Mouse (Mus musculus) embryonic fibroblast, embryonic 13.5 days (primary cell): Measurements from ENCODE around the gene Herpud1. TPM values are rescaled to one million over a fixed set of nuclear protein-coding genes. Genes with fewer than 3 reads are reported as not detected.

Source experiments
- H3K27ac ChIP-seq: 2 replicates; pipeline ENCODE4 v1.5.1; 2012; ENCODE audit warnings: low read length, control low read depth, inconsistent platforms; ENCODE audit not compliant: insufficient read depth
- H3K4me1 ChIP-seq: 2 replicates; pipeline ENCODE4 v1.6.1; 2011; ENCODE audit warnings: low read length; ENCODE audit not compliant: control insufficient read depth, insufficient read depth
- H3K4me3 ChIP-seq: 2 replicates; pipeline ENCODE4 v1.5.1; 2011; ENCODE audit warnings: mild to moderate bottlenecking, control low read depth, low read length; ENCODE audit not compliant: insufficient read depth
- CTCF ChIP-seq: IDR thresholded peaks from 2 replicates; pipeline ENCODE4 v1.5.1; 2011; ENCODE audit warnings: mild to moderate bottlenecking, control low read depth, low read length, moderate library complexity, borderline replicate concordance; ENCODE audit not compliant: insufficient read depth
- POLR2A ChIP-seq: IDR thresholded peaks from 2 replicates; pipeline ENCODE4 v1.6.1; 2011; ENCODE audit warnings: low read depth, mild to moderate bottlenecking, control low read depth, low read length, moderate library complexity
- polyA plus RNA-seq: library from polyadenylated mRNA; stranded (reverse); fragments of >200 nt; gene quantifications from 2 replicates; pipeline ENCODE4 v1.2.4, GENCODE M21; 2011; ENCODE audit warnings: low read depth; ENCODE audit not compliant: missing spikeins, insufficient read length

Gene Herpud1
- 93.3 and 103 TPM in 2 replicates for polyA plus RNA-seq

GRCm38 (mm10) chr8:94386214-94387026 is at the start of gene Herpud1:
Gene Herpud1 (plus strand): TSS chr8:94386438.
- H3K27ac ChIP-seq, result peak within 1 kb of the TSS; percentile 66
- H3K4me1 ChIP-seq, result peaks cover 5% of the 10 kb centered on the region; the same call in 1 of the 2 replicates
- H3K4me3 ChIP-seq, result peak within 1 kb of the TSS; percentile 93
- TF ChIP-seq POLR2A, result peak; percentile 97
- no peak for TF ChIP-seq CTCF

- no peak overlapping the region for H3K4me3 ChIP-seq
- H3K27ac ChIP-seq, result no peak overlapping the region
- TF ChIP-seq POLR2A (no peak), CTCF (no peak)
- no peaks in the 10 kb centered on the region for H3K4me1 ChIP-seq
Measured at GRCm38 (mm10) chr8:94337559-94337958, 48.7 kb upstream of the Herpud1 start.

GRCm38 (mm10) chr8:94340796-94341195 is 45.4 kb upstream of the Herpud1 start:
- Histone ChIP-seq H3K27ac (no peak overlapping the region), H3K4me3 (no peak overlapping the region), H3K4me1 (no peaks in the 10 kb centered on the region)
- TF ChIP-seq POLR2A (no peak), CTCF (no peak)

GRCm38 (mm10) chr8:94342691-94343090 is 43.5 kb upstream of the Herpud1 start:
- no peak overlapping the region for H3K27ac ChIP-seq
- TF ChIP-seq POLR2A (no peak), CTCF (no peak)
- H3K4me1 ChIP-seq, result no peaks in the 10 kb centered on the region
- no peak overlapping the region for H3K4me3 ChIP-seq

- TF ChIP-seq POLR2A (no peak), CTCF (no peak)
- H3K4me3 ChIP-seq, result no peak overlapping the region
- no peaks in the 10 kb centered on the region for H3K4me1 ChIP-seq
- no peak overlapping the region for H3K27ac ChIP-seq
Measured at GRCm38 (mm10) chr8:94343290-94343689, 42.9 kb upstream of the Herpud1 start.

- H3K4me1 ChIP-seq, result no peaks in the 10 kb centered on the region
- H3K27ac ChIP-seq, result no peak overlapping the region
- no peak for TF ChIP-seq CTCF
- TF ChIP-seq POLR2A, result no peak
- H3K4me3 ChIP-seq, result no peak overlapping the region
Measured at GRCm38 (mm10) chr8:94343778-94344320, 42.4 kb upstream of the Herpud1 start.

- no peaks in the 10 kb centered on the region for H3K4me1 ChIP-seq
- no peak for TF ChIP-seq POLR2A
- no peak overlapping the region for H3K4me3 ChIP-seq
- no peak overlapping the region for H3K27ac ChIP-seq
Measured at GRCm38 (mm10) chr8:94345657-94346056, 40.6 kb upstream of the Herpud1 start.

- Histone ChIP-seq H3K4me3 (no peak overlapping the region), H3K4me1 (no peaks in the 10 kb centered on the region), H3K27ac (no peak overlapping the region)
- TF ChIP-seq POLR2A (no peak), CTCF (no peak)
Measured at GRCm38 (mm10) chr8:94346264-94346663, 40.0 kb upstream of the Herpud1 start.

GRCm38 (mm10) chr8:94348425-94348824 is 37.8 kb upstream of the Herpud1 start:
- no peak overlapping the region for H3K27ac ChIP-seq
- no peak for TF ChIP-seq POLR2A
- TF ChIP-seq CTCF, result no peak
- H3K4me3 ChIP-seq, result no peak overlapping the region
- no peaks in the 10 kb centered on the region for H3K4me1 ChIP-seq

GRCm38 (mm10) chr8:94354069-94354531 is 32.1 kb upstream of the Herpud1 start:
- TF ChIP-seq POLR2A (no peak), CTCF (no peak)
- Histone ChIP-seq H3K4me3 (no peak overlapping the region), H3K27ac (no peak overlapping the region), H3K4me1 (no peaks in the 10 kb centered on the region)
